Comparison of ENCODE assay signal across 24 mouse cellular contexts in genomic region chr6:5819674-5820073, GRCm38 (mm10).
A peak's percentile ranks its signal among the peaks of the same experiment; 100 is the strongest.
DNase-seq lines count a peak whose midpoint lies in the region; ATAC-seq and TF ChIP-seq lines count a peak whose summit lies in the region.
"Had no signal": no experiment of that assay in that cellular context is flagged by ENCODE, and none has a peak within 500 bp of the region (broad histone marks: within the 10 kb centered on the region; RNA-seq: fewer than 3 reads in every experiment).

No protein-coding gene starts in this region.

- no peaks in the 10 kb centered on the region for H3K36me3 ChIP-seq in limb, embryonic 11.5 days (ENCODE audit: control insufficient read depth, insufficient read depth, low read length)
- no peaks in the 10 kb centered on the region for H3K36me3 ChIP-seq in limb, embryonic 10.5 days
- no peaks in the 10 kb centered on the region for H3K36me3 ChIP-seq in intestine, embryonic 15.5 days
- H3K36me3 ChIP-seq in myocyte (ENCODE audit: control insufficient read depth, insufficient read depth): no peaks in the 10 kb centered on the region
- H3K36me3 ChIP-seq: embryonic facial prominence, embryonic 10.5 days; embryonic facial prominence, embryonic 13.5 days; forebrain, embryonic 12.5 days; forebrain, embryonic 15.5 days; hindbrain, embryonic 12.5 days; hindbrain, embryonic 15.5 days had no signal

- 77% methylated on average over 3 of the region's 3 CpGs for WGBS in limb, embryonic 11.5 days
- WGBS in limb, embryonic 10.5 days: 83% methylated on average over 3 of the region's 3 CpGs
- 57% methylated on average over 3 of the region's 3 CpGs for WGBS in intestine, embryonic 15.5 days

- no peak overlapping the region for H3K9ac ChIP-seq in limb, embryonic 11.5 days (ENCODE audit: low read length)
- H3K9ac ChIP-seq in intestine, embryonic 15.5 days: no peak overlapping the region
- H3K9ac ChIP-seq: embryonic facial prominence, embryonic 13.5 days; forebrain, embryonic 12.5 days; forebrain, embryonic 15.5 days; hindbrain, embryonic 12.5 days; hindbrain, embryonic 15.5 days had no signal

- intact Hi-C loops in left cerebral cortex, postnatal 25 days (cut with DNase I): no loop called here

- H3K4me1 ChIP-seq in limb, embryonic 11.5 days (ENCODE audit: control insufficient read depth, insufficient read depth, low read length): peaks cover 7% of the 10 kb centered on the region
- peaks cover 42% of the 10 kb centered on the region for H3K4me1 ChIP-seq in limb, embryonic 10.5 days
- no peaks in the 10 kb centered on the region for H3K4me1 ChIP-seq in intestine, embryonic 15.5 days (replicated peaks)
- H3K4me1 ChIP-seq: embryonic facial prominence, embryonic 13.5 days; forebrain, embryonic 12.5 days; forebrain, embryonic 15.5 days; hindbrain, embryonic 12.5 days; hindbrain, embryonic 15.5 days had no signal

- no peaks in the 10 kb centered on the region for H3K9me3 ChIP-seq in limb, embryonic 11.5 days (ENCODE audit: control insufficient read depth, low read length)
- no peaks in the 10 kb centered on the region for H3K9me3 ChIP-seq in limb, embryonic 10.5 days (replicated peaks)
- H3K9me3 ChIP-seq in intestine, embryonic 15.5 days: no peaks in the 10 kb centered on the region
- H3K9me3 ChIP-seq: embryonic facial prominence, embryonic 10.5 days; embryonic facial prominence, embryonic 13.5 days; forebrain, embryonic 12.5 days; forebrain, embryonic 15.5 days; hindbrain, embryonic 12.5 days; hindbrain, embryonic 15.5 days had no signal

- ATAC-seq in limb, embryonic 11.5 days (ENCODE audit: insufficient number of reproducible peaks, low FRiP score, low TSS enrichment, low read depth): 0 out of 2 replicates have a peak, but pooled peaks have one; percentile 62
- ATAC-seq in intestine, embryonic 15.5 days: peak; percentile 55
- ATAC-seq: activated CD4-positive, CD25-positive, alpha-beta regulatory T cell, adult 4 months; forebrain, embryonic 15.5 days had no signal

- H3K4me3 ChIP-seq in limb, embryonic 11.5 days (ENCODE audit: low read depth, low read length): no peak overlapping the region
- no peak overlapping the region for H3K4me3 ChIP-seq in limb, embryonic 10.5 days
- no peak overlapping the region for H3K4me3 ChIP-seq in intestine, embryonic 15.5 days (replicated peaks)
- no peak overlapping the region for H3K4me3 ChIP-seq in myocyte
- H3K4me3 ChIP-seq: embryonic facial prominence, embryonic 10.5 days; embryonic facial prominence, embryonic 13.5 days; erythroblast, embryonic 14.5 days; forebrain, embryonic 12.5 days; forebrain, embryonic 15.5 days; hindbrain, embryonic 12.5 days; hindbrain, embryonic 15.5 days had no signal

- H3ac ChIP-seq in myocyte (ENCODE audit: control insufficient read depth, insufficient read length): no peak overlapping the region

- DNase-seq in limb, embryonic 11.5 days (ENCODE audit: low spot score): no peak
- no peak for DNase-seq in limb, embryonic 10.5 days (ENCODE audit: low spot score)
- DNase-seq in A20 (ENCODE audit: low read depth, low spot score): peak; percentile 9
- no peak for DNase-seq in left cerebral cortex, postnatal 25 days (ENCODE audit: low spot score in 2 of 2)
- DNase-seq: adrenal gland, adult 8-10 months; adrenal gland, postnatal 25 days; cerebellum, adult 11-12 months; cerebellum, adult 8-10 months; cerebellum, postnatal 10 days; cerebellum, postnatal 36 days; embryo, embryonic 11 days; gastrocnemius, postnatal 10 days; gastrocnemius, postnatal 36 days had no signal

- no peak overlapping the region for H3K27ac ChIP-seq in limb, embryonic 11.5 days (replicated peaks; ENCODE audit: low read depth, low read length)
- H3K27ac ChIP-seq in limb, embryonic 10.5 days: no peak overlapping the region
- H3K27ac ChIP-seq in intestine, embryonic 15.5 days: no peak overlapping the region
- H3K27ac ChIP-seq: embryonic facial prominence, embryonic 10.5 days; embryonic facial prominence, embryonic 13.5 days; forebrain, embryonic 12.5 days; forebrain, embryonic 15.5 days; hindbrain, embryonic 12.5 days; hindbrain, embryonic 15.5 days had no signal

- H3K27me3 ChIP-seq in limb, embryonic 11.5 days (ENCODE audit: control insufficient read depth, insufficient read depth, low read length): no peaks in the 10 kb centered on the region
- no peaks in the 10 kb centered on the region for H3K27me3 ChIP-seq in limb, embryonic 10.5 days (ENCODE audit: low read depth, poor library complexity, severe bottlenecking)
- H3K27me3 ChIP-seq in intestine, embryonic 15.5 days (replicated peaks): no peaks in the 10 kb centered on the region
- no peaks in the 10 kb centered on the region for H3K27me3 ChIP-seq in myocyte (ENCODE audit: control insufficient read depth, insufficient read depth, insufficient read length)
- H3K27me3 ChIP-seq: forebrain, embryonic 12.5 days; forebrain, embryonic 15.5 days; hindbrain, embryonic 12.5 days had no signal

- no peaks in the 10 kb centered on the region for H3K79me2 ChIP-seq in myocyte (ENCODE audit: control insufficient read depth, insufficient read depth)

- TF ChIP-seq POLR2A in myocyte (IDR thresholded peaks at IDR 0.05; ENCODE audit: insufficient read length, low read depth): no peak

- no peak overlapping the region for H3K4me2 ChIP-seq in limb, embryonic 11.5 days (ENCODE audit: low read depth, severe bottlenecking)
- no peak overlapping the region for H3K4me2 ChIP-seq in intestine, embryonic 15.5 days (replicated peaks)
- no peak overlapping the region for H3K4me2 ChIP-seq in myocyte (ENCODE audit: low read depth)
- H3K4me2 ChIP-seq: embryonic facial prominence, embryonic 13.5 days; forebrain, embryonic 12.5 days; forebrain, embryonic 15.5 days; heart, embryonic 11.5 days; hindbrain, embryonic 12.5 days; hindbrain, embryonic 15.5 days had no signal

TF ChIP-seq in myocyte, 11 proteins besides CTCF, POLR2A, EP300 and RAD21:
- TF ChIP-seq TCF3 (IDR thresholded peaks at IDR 0.05; ENCODE audit: insufficient read length, low read depth) (peak; percentile 10), MYOG (IDR thresholded peaks at IDR 0.05; ENCODE audit: control insufficient read depth in 1 of 3, insufficient read depth in 1 of 3, insufficient read length in 2 of 3, low read depth in 2 of 3) (peak in 1 of 3 experiments; percentile 62), MYOD1 (IDR thresholded peaks at IDR 0.05; ENCODE audit: control insufficient read depth in 1 of 3, insufficient read length in 2 of 3, low read depth in 2 of 3) (peak in 1 of 3 experiments; percentile 49), SRF (IDR thresholded peaks at IDR 0.05; ENCODE audit: control insufficient read depth, insufficient read length, low read depth) (no peak)
